ENCODE assay signal across 13 mouse cellular contexts in genomic region chr17:79991166-79991958, GRCm38 (mm10).
DNase-seq lines count a peak whose midpoint lies in the region; ATAC-seq and TF ChIP-seq lines count a peak whose summit lies in the region.
"Had no signal": no experiment of that assay in that cellular context is flagged by ENCODE, and none has a peak within 500 bp of the region (broad histone marks: within the 10 kb centered on the region; RNA-seq: fewer than 3 reads in every experiment).

No protein-coding gene starts in this region.

- H3K9me3 ChIP-seq in liver, postnatal 0 days (ENCODE audit: low read length) = no peaks in the 10 kb centered on the region
- H3K9me3 ChIP-seq in embryonic facial prominence, embryonic 14.5 days (ENCODE audit: control insufficient read depth, low read length) = no peaks in the 10 kb centered on the region
- H3K9me3 ChIP-seq in midbrain, embryonic 11.5 days (ENCODE audit: control insufficient read depth, low read length) = no peaks in the 10 kb centered on the region
- H3K9me3 ChIP-seq: heart, embryonic 13.5 days had no signal

- no peak for TF ChIP-seq POLR2A in liver, adult 2 months (IDR thresholded peaks at IDR 0.05; ENCODE audit: extremely low read depth, insufficient read depth, low read length)

- no peak overlapping the region for H3K27ac ChIP-seq in liver, adult 2 months (replicated peaks; ENCODE audit: insufficient read depth, low read depth, low read length)
- no peak overlapping the region for H3K27ac ChIP-seq in liver, postnatal 0 days (ENCODE audit: low read depth)
- no peak overlapping the region for H3K27ac ChIP-seq in embryonic facial prominence, embryonic 14.5 days (replicated peaks; ENCODE audit: low read depth, low read length)
- H3K27ac ChIP-seq in midbrain, embryonic 11.5 days (ENCODE audit: low read depth, low read length) = no peak overlapping the region
- H3K27ac ChIP-seq: heart, embryonic 13.5 days; hindbrain, embryonic 14.5 days; liver, embryonic 14.5 days; macrophage had no signal

- TF ChIP-seq EP300 in liver, postnatal 0 days (IDR thresholded peaks at IDR 0.05; ENCODE audit: low read depth) = no peak

- WGBS in liver, adult 2 months = 55% methylated on average over 12 of the region's 12 CpGs
- WGBS in liver, postnatal 0 days (ENCODE audit: insufficient replicate concordance) = 47% methylated on average over 12 of the region's 12 CpGs
- 65% methylated on average over 12 of the region's 12 CpGs for WGBS in embryonic facial prominence, embryonic 14.5 days
- 85% methylated on average over 12 of the region's 12 CpGs for WGBS in midbrain, embryonic 11.5 days

- no peak overlapping the region for H3K4me3 ChIP-seq in liver, adult 2 months (ENCODE audit: insufficient read depth, low read depth, low read length)
- no peak overlapping the region for H3K4me3 ChIP-seq in liver, postnatal 0 days (ENCODE audit: low read depth, low read length)
- H3K4me3 ChIP-seq in embryonic facial prominence, embryonic 14.5 days (ENCODE audit: low read depth, low read length) = no peak overlapping the region
- no peak overlapping the region for H3K4me3 ChIP-seq in midbrain, embryonic 11.5 days (ENCODE audit: low read depth, low read length)
- H3K4me3 ChIP-seq: heart, embryonic 13.5 days had no signal

- DNase-seq in liver, adult 2 months (ENCODE audit: extremely low read depth, low read depth, low spot score) = peak; percentile 58
- DNase-seq in liver, postnatal 0 days = no peak
- DNase-seq in embryonic facial prominence, embryonic 14.5 days (ENCODE audit: low spot score) = peak; percentile 54
- DNase-seq in kidney, adult 8-10 months = peak; percentile 16 to 28
- peak; percentile 96 for DNase-seq in skeletal muscle tissue, adult 2 months (ENCODE audit: low read depth, low spot score)
- DNase-seq in midbrain, embryonic 11.5 days (ENCODE audit: low spot score, missing footprints) = no peak
- no peak for DNase-seq in cerebellum, adult 9-11 months
- DNase-seq in spleen, postnatal 36 days (ENCODE audit: low spot score in 2 of 2) = no peak
- DNase-seq: right cerebral cortex, postnatal 4 days had no signal

- TF ChIP-seq CTCF in liver, adult 2 months (IDR thresholded peaks at IDR 0.05; ENCODE audit: low read depth, low read length) = no peak
- TF ChIP-seq CTCF in liver, postnatal 0 days (IDR thresholded peaks at IDR 0.05; ENCODE audit: low read depth) = no peak

- H3K4me2 ChIP-seq in liver, postnatal 0 days (ENCODE audit: low read depth, low read length) = no peak overlapping the region
- H3K4me2 ChIP-seq in embryonic facial prominence, embryonic 14.5 days (ENCODE audit: low read depth, low read length) = no peak overlapping the region
- no peak overlapping the region for H3K4me2 ChIP-seq in midbrain, embryonic 11.5 days
- H3K4me2 ChIP-seq: heart, embryonic 13.5 days; hindbrain, embryonic 14.5 days had no signal

- no peak overlapping the region for H3K9ac ChIP-seq in liver, adult 2 months (ENCODE audit: low read depth, low read length)
- H3K9ac ChIP-seq in liver, postnatal 0 days (replicated peaks) = no peak overlapping the region
- H3K9ac ChIP-seq in embryonic facial prominence, embryonic 14.5 days (ENCODE audit: low read depth, low read length) = no peak overlapping the region
- H3K9ac ChIP-seq in midbrain, embryonic 11.5 days (ENCODE audit: low read length) = no peak overlapping the region
- H3K9ac ChIP-seq: heart, embryonic 13.5 days; hindbrain, embryonic 14.5 days; liver, embryonic 14.5 days had no signal

- H3K4me1 ChIP-seq in liver, adult 2 months (ENCODE audit: control insufficient read depth, insufficient read depth, low read length) = peaks cover 3% of the 10 kb centered on the region
- no peaks in the 10 kb centered on the region for H3K4me1 ChIP-seq in liver, postnatal 0 days (ENCODE audit: insufficient read depth)
- H3K4me1 ChIP-seq in embryonic facial prominence, embryonic 14.5 days (ENCODE audit: control insufficient read depth, insufficient read depth, low read length) = 0 out of 2 replicates have a peak, but pooled peaks cover 8% of the 10 kb centered on the region
- no peaks in the 10 kb centered on the region for H3K4me1 ChIP-seq in midbrain, embryonic 11.5 days (ENCODE audit: control insufficient read depth, insufficient read depth, low read length)

- H3K27me3 ChIP-seq in liver, adult 2 months (ENCODE audit: control insufficient read depth, insufficient read depth, low read length) = no peaks in the 10 kb centered on the region
- H3K27me3 ChIP-seq in liver, postnatal 0 days (ENCODE audit: insufficient read depth, low read length) = no peaks in the 10 kb centered on the region
- H3K27me3 ChIP-seq in embryonic facial prominence, embryonic 14.5 days (replicated peaks; ENCODE audit: control insufficient read depth, insufficient read depth, low read length) = no peaks in the 10 kb centered on the region
- H3K27me3 ChIP-seq in midbrain, embryonic 11.5 days (ENCODE audit: control insufficient read depth, insufficient read depth, low read length) = no peaks in the 10 kb centered on the region
- H3K27me3 ChIP-seq: heart, embryonic 13.5 days had no signal

- H3K36me3 ChIP-seq in liver, adult 2 months (ENCODE audit: control insufficient read depth, insufficient read depth, low read length) = no peaks in the 10 kb centered on the region
- no peaks in the 10 kb centered on the region for H3K36me3 ChIP-seq in liver, postnatal 0 days (replicated peaks; ENCODE audit: insufficient read depth, low read length)
- no peaks in the 10 kb centered on the region for H3K36me3 ChIP-seq in embryonic facial prominence, embryonic 14.5 days (ENCODE audit: control insufficient read depth, insufficient read depth, low read length)
- H3K36me3 ChIP-seq in midbrain, embryonic 11.5 days (ENCODE audit: control insufficient read depth, insufficient read depth, low read length) = no peaks in the 10 kb centered on the region
- H3K36me3 ChIP-seq: heart, embryonic 13.5 days had no signal

- no peak for ATAC-seq in liver, postnatal 0 days
- peak; percentile 60; the same call in 1 of the 2 replicates for ATAC-seq in embryonic facial prominence, embryonic 14.5 days (ENCODE audit: low read depth)
- ATAC-seq in midbrain, embryonic 11.5 days (ENCODE audit: low FRiP score) = no peak

- H3K79me2 ChIP-seq in liver, adult 2 months (ENCODE audit: control insufficient read depth, insufficient read depth, low read length) = no peaks in the 10 kb centered on the region

Comparison
In these comparisons a context has a peak if more than half of its experiments do, and no peak if none do; other contexts are left out.
1. DNase-seq: peak in liver, adult 2 months (single experiment), embryonic facial prominence, embryonic 14.5 days (single experiment), kidney, adult 8-10 months (2 of 2) and skeletal muscle tissue, adult 2 months (single experiment); none in liver, postnatal 0 days (single experiment), midbrain, embryonic 11.5 days (single experiment), cerebellum, adult 9-11 months (single experiment) and spleen, postnatal 36 days (0 of 2).